Mouse (Mus musculus): ENCODE results near the gene Frmd8.

DNA sequence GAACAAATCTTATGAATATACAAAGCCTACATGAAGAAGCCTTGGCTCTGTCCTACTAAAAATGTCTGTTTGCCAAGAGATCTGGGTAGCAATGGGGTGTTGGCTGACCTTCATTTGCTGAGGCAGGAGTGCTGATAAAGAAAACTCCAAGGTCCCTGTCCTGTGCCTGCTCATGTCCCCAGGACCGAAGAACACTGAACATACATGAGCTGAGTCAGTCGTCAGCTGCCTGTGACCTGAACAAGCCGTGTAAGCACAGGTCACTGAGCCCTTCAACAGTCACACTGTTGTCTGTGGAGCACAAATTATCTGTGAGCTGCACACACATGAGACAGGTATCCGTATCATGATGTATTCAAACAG is 43.1 kb downstream of the Frmd8 start:
- TF ChIP-seq CTCF (IDR thresholded peaks at IDR 0.05; ENCODE audit: low read depth): no peak
- TF ChIP-seq EP300 (optimal IDR thresholded peaks at IDR 0.05): no peak
